Mouse (Mus musculus): ENCODE measurements around the gene Fry. TPM values are rescaled to one million over a fixed set of nuclear protein-coding genes. Genes with fewer than 3 reads are reported as not detected.
A peak's percentile ranks its signal among the peaks of the same experiment; 100 is the strongest.

The Fry gene
- total and polyA plus RNA-seq, 2 experiments from 2014 or later = 62.6 to 129 TPM

GRCm38 (mm10) chr5:150289611-150290010, 171.2 kb downstream of the Fry start:
- no peaks in the 10 kb centered on the region for H3K9me3 ChIP-seq (ENCODE audit: low read length)
- H3K9ac ChIP-seq (replicated peaks; ENCODE audit: low read length, poor library complexity, severe bottlenecking) = no peak overlapping the region
- 70% methylated on average over 8 of the region's 8 CpGs for WGBS
- ATAC-seq (ENCODE audit: low FRiP score) (no peak), DNase-seq (ENCODE audit: low spot score) (no peak)
- no peaks in the 10 kb centered on the region for H3K27me3 ChIP-seq (ENCODE audit: insufficient read depth, low read length)
- H3K36me3 ChIP-seq (ENCODE audit: insufficient read depth, low read length) = no peaks in the 10 kb centered on the region
- no peak overlapping the region for H3K4me3 ChIP-seq (ENCODE audit: low read depth, low read length)
- no peaks in the 10 kb centered on the region for H3K4me1 ChIP-seq (ENCODE audit: insufficient read depth, low read length)
- peak; percentile 48; the same call in 1 of the 2 replicates for TF ChIP-seq CTCF (IDR thresholded peaks at IDR 0.05)
- H3K27ac ChIP-seq (ENCODE audit: low read depth, low read length) = no peak overlapping the region
- H3K4me2 ChIP-seq (ENCODE audit: low read depth, low read length, poor library complexity, severe bottlenecking) = no peak overlapping the region

- Histone ChIP-seq H3K27ac (ENCODE audit: low read depth, low read length) (no peak overlapping the region), H3K27me3 (ENCODE audit: insufficient read depth, low read length) (no peaks in the 10 kb centered on the region), H3K4me3 (ENCODE audit: low read depth, low read length) (no peak overlapping the region), H3K9me3 (ENCODE audit: low read length) (no peaks in the 10 kb centered on the region), H3K9ac (replicated peaks; ENCODE audit: low read length, poor library complexity, severe bottlenecking) (no peak overlapping the region), H3K4me2 (ENCODE audit: low read depth, low read length, poor library complexity, severe bottlenecking) (no peak overlapping the region), H3K4me1 (ENCODE audit: insufficient read depth, low read length) (no peaks in the 10 kb centered on the region), H3K36me3 (ENCODE audit: insufficient read depth, low read length) (no peaks in the 10 kb centered on the region)
- WGBS = 89% methylated on average over 4 of the region's 4 CpGs
- no peak for DNase-seq (ENCODE audit: low spot score)
- TF ChIP-seq CTCF (IDR thresholded peaks at IDR 0.05) = no peak
- no peak for ATAC-seq (ENCODE audit: low FRiP score)
Observed at GRCm38 (mm10) chr5:150290494-150291199, 172.2 kb downstream of the Fry start.

GRCm38 (mm10) chr5:150291216-150291615, 172.8 kb downstream of the Fry start:
- no peaks in the 10 kb centered on the region for H3K27me3 ChIP-seq (ENCODE audit: insufficient read depth, low read length)
- H3K9me3 ChIP-seq (ENCODE audit: low read length) = no peaks in the 10 kb centered on the region
- no peaks in the 10 kb centered on the region for H3K4me1 ChIP-seq (ENCODE audit: insufficient read depth, low read length)
- no peak for ATAC-seq (ENCODE audit: low FRiP score)
- no peak for DNase-seq (ENCODE audit: low spot score)
- TF ChIP-seq CTCF (IDR thresholded peaks at IDR 0.05) = no peak
- no peaks in the 10 kb centered on the region for H3K36me3 ChIP-seq (ENCODE audit: insufficient read depth, low read length)
- 90% methylated on average over 6 of the region's 6 CpGs for WGBS
- H3K9ac ChIP-seq (replicated peaks; ENCODE audit: low read length, poor library complexity, severe bottlenecking) = no peak overlapping the region
- no peak overlapping the region for H3K27ac ChIP-seq (ENCODE audit: low read depth, low read length)
- no peak overlapping the region for H3K4me2 ChIP-seq (ENCODE audit: low read depth, low read length, poor library complexity, severe bottlenecking)
- H3K4me3 ChIP-seq (ENCODE audit: low read depth, low read length) = no peak overlapping the region

GRCm38 (mm10) chr5:150292186-150292585, 173.7 kb downstream of the Fry start:
- 66% methylated on average over 3 of the region's 3 CpGs for WGBS
- H3K4me3 ChIP-seq (ENCODE audit: low read depth, low read length) = no peak overlapping the region
- H3K4me1 ChIP-seq (ENCODE audit: insufficient read depth, low read length) = no peaks in the 10 kb centered on the region
- no peaks in the 10 kb centered on the region for H3K36me3 ChIP-seq (ENCODE audit: insufficient read depth, low read length)
- no peaks in the 10 kb centered on the region for H3K9me3 ChIP-seq (ENCODE audit: low read length)
- no peak for DNase-seq (ENCODE audit: low spot score)
- H3K27ac ChIP-seq (ENCODE audit: low read depth, low read length) = no peak overlapping the region
- no peak overlapping the region for H3K9ac ChIP-seq (replicated peaks; ENCODE audit: low read length, poor library complexity, severe bottlenecking)
- no peak overlapping the region for H3K4me2 ChIP-seq (ENCODE audit: low read depth, low read length, poor library complexity, severe bottlenecking)
- ATAC-seq (ENCODE audit: low FRiP score) = no peak
- TF ChIP-seq CTCF (IDR thresholded peaks at IDR 0.05) = no peak
- H3K27me3 ChIP-seq (ENCODE audit: insufficient read depth, low read length) = no peaks in the 10 kb centered on the region

GRCm38 (mm10) chr5:150294306-150294705, 175.9 kb downstream of the Fry start:
- Histone ChIP-seq H3K36me3 (ENCODE audit: insufficient read depth, low read length) (no peaks in the 10 kb centered on the region), H3K27me3 (ENCODE audit: insufficient read depth, low read length) (no peaks in the 10 kb centered on the region), H3K9ac (replicated peaks; ENCODE audit: low read length, poor library complexity, severe bottlenecking) (no peak overlapping the region), H3K27ac (ENCODE audit: low read depth, low read length) (no peak overlapping the region), H3K9me3 (ENCODE audit: low read length) (no peaks in the 10 kb centered on the region), H3K4me3 (ENCODE audit: low read depth, low read length) (no peak overlapping the region), H3K4me2 (ENCODE audit: low read depth, low read length, poor library complexity, severe bottlenecking) (no peak overlapping the region), H3K4me1 (ENCODE audit: insufficient read depth, low read length) (no peaks in the 10 kb centered on the region)
- ATAC-seq (ENCODE audit: low FRiP score) = no peak
- TF ChIP-seq CTCF (IDR thresholded peaks at IDR 0.05) = no peak
- 57% methylated on average over 11 of the region's 11 CpGs for WGBS
- no peak for DNase-seq (ENCODE audit: low spot score)

- Histone ChIP-seq H3K27me3 (ENCODE audit: insufficient read depth, low read length) (no peaks in the 10 kb centered on the region), H3K9ac (replicated peaks; ENCODE audit: low read length, poor library complexity, severe bottlenecking) (no peak overlapping the region), H3K27ac (ENCODE audit: low read depth, low read length) (no peak overlapping the region), H3K36me3 (ENCODE audit: insufficient read depth, low read length) (no peaks in the 10 kb centered on the region), H3K4me1 (ENCODE audit: insufficient read depth, low read length) (no peaks in the 10 kb centered on the region), H3K4me2 (ENCODE audit: low read depth, low read length, poor library complexity, severe bottlenecking) (no peak overlapping the region), H3K9me3 (ENCODE audit: low read length) (no peaks in the 10 kb centered on the region), H3K4me3 (ENCODE audit: low read depth, low read length) (no peak overlapping the region)
- DNase-seq (ENCODE audit: low spot score) (no peak), ATAC-seq (ENCODE audit: low FRiP score) (no peak)
- WGBS = 69% methylated on average over 11 of the region's 11 CpGs
- no peak for TF ChIP-seq CTCF (IDR thresholded peaks at IDR 0.05)
Observed at GRCm38 (mm10) chr5:150295096-150295495, 176.7 kb downstream of the Fry start.

All from midbrain, postnatal 0 days (tissue).